Mouse (Mus musculus) MEL (cell line): ENCODE data around the gene Lrrfip1. TPM values are rescaled to one million over a fixed set of nuclear protein-coding genes. Genes with fewer than 3 reads are reported as not detected.

Experiments
- DNase-seq: peaks from one replicate; pipeline ENCODE4 v3.0.0; 2011; ENCODE audit warnings: low read depth, low spot score
- H3K27ac ChIP-seq: 2 replicates; pipeline ENCODE4 v1.5.1; 2012; ENCODE audit warnings: low read depth, mild to moderate bottlenecking, control low read depth, low read length, moderate library complexity; ENCODE audit not compliant: control insufficient read depth
- H3K27me3 ChIP-seq, 2 experiments: fragments of 150-350 bp in 1 of 2; sonication (generic) in 1 of 2; 2 replicates each; pipeline ENCODE4 v1.6.1; 2012; ENCODE audit warnings: low read length in 2 of 2, mild to moderate bottlenecking in 2 of 2, improper control_type of control experiment in 1 of 2, moderate library complexity in 1 of 2; ENCODE audit not compliant: insufficient read depth in 2 of 2, control insufficient read depth in 1 of 2
- H3K36me3 ChIP-seq, 2 experiments: 2 replicates each; pipeline ENCODE4 v1.6.1; 2012 to 2014; ENCODE audit warnings: low read length in 2 of 2, improper control_type of control experiment in 1 of 2, inconsistent platforms in 1 of 2, mild to moderate bottlenecking in 1 of 2; ENCODE audit not compliant: insufficient read depth in 2 of 2, control insufficient read depth in 1 of 2
- H3K4me1 ChIP-seq, 2 experiments: fragments of 150-350 bp in 1 of 2; sonication (generic) in 1 of 2; 2 replicates each; pipeline ENCODE4 v1.6.1; 2012; ENCODE audit warnings: low read length in 2 of 2, improper control_type of control experiment in 1 of 2, mild to moderate bottlenecking in 1 of 2; ENCODE audit not compliant: insufficient read depth in 2 of 2, control insufficient read depth in 1 of 2
- H3K4me3 ChIP-seq, 2 experiments: fragments of 150-350 bp in 1 of 2; sonication (generic) in 1 of 2; 2 replicates each; pipeline ENCODE4 v1.5.1; 2012; ENCODE audit warnings: low read depth in 2 of 2, low read length in 2 of 2, mild to moderate bottlenecking in 2 of 2, moderate library complexity in 2 of 2, control low read depth in 1 of 2, improper control_type of control experiment in 1 of 2; ENCODE audit not compliant: control insufficient read depth in 1 of 2, insufficient read depth in 1 of 2
- H3K79me2 ChIP-seq: 2 replicates; pipeline ENCODE4 v1.6.1; 2012; ENCODE audit warnings: mild to moderate bottlenecking, low read length, moderate library complexity; ENCODE audit not compliant: control insufficient read depth, poor library complexity, insufficient read depth
- H3K9ac ChIP-seq: 2 replicates; pipeline ENCODE4 v1.6.1; 2012; ENCODE audit warnings: low read depth, mild to moderate bottlenecking, control low read depth, low read length, moderate library complexity; ENCODE audit not compliant: control insufficient read depth, poor library complexity, severe bottlenecking
- H3K9me3 ChIP-seq: fragments of 150-350 bp; sonication (generic); replicated peaks from 2 replicates; pipeline ENCODE4 v1.6.1; 2012; ENCODE audit warnings: mild to moderate bottlenecking, low read length, improper control_type of control experiment, moderate library complexity; ENCODE audit not compliant: insufficient read depth
- CHD1 ChIP-seq: IDR thresholded peaks from 2 replicates; pipeline ENCODE4 v1.6.1; 2012; ENCODE audit warnings: low read depth, mild to moderate bottlenecking, inconsistent platforms, low read length, improper control_type of control experiment
- CTCF ChIP-seq, 3 experiments: IDR thresholded peaks in 2 of 3; conservative IDR thresholded peaks in 1 of 3; 2 replicates each; pipeline ENCODE4 v1.5.1; 2011 to 2012; ENCODE audit warnings: low read length in 3 of 3, low read depth in 2 of 3, mild to moderate bottlenecking in 2 of 3, improper control_type of control experiment in 1 of 3, inconsistent platforms in 1 of 3, mixed read lengths in 1 of 3, moderate library complexity in 1 of 3; ENCODE audit not compliant: control insufficient read depth in 1 of 3, insufficient read depth in 1 of 3, poor library complexity in 1 of 3, severe bottlenecking in 1 of 3
- ETS1 ChIP-seq: IDR thresholded peaks from 2 replicates; pipeline ENCODE4 v1.6.1; 2012; ENCODE audit warnings: low read depth, mild to moderate bottlenecking, inconsistent platforms, low read length, improper control_type of control experiment, moderate library complexity
- GATA1 ChIP-seq: IDR thresholded peaks from 2 replicates; pipeline ENCODE4 v1.6.1; 2011; ENCODE audit warnings: low read depth, low read length, improper control_type of control experiment
- KAT2A ChIP-seq: conservative IDR thresholded peaks from 2 replicates; pipeline ENCODE4 v1.6.1; 2012; ENCODE audit warnings: low read depth, low read length, improper control_type of control experiment, inconsistent platforms
- MAFK ChIP-seq: IDR thresholded peaks from 2 replicates; pipeline ENCODE4 v1.6.1; 2011; ENCODE audit warnings: low read depth, mild to moderate bottlenecking, low read length, improper control_type of control experiment, borderline replicate concordance
- MYB ChIP-seq: IDR thresholded peaks from 2 replicates; pipeline ENCODE4 v1.6.1; 2011; ENCODE audit warnings: mild to moderate bottlenecking, low read depth, low read length, improper control_type of control experiment
- MYC ChIP-seq: IDR thresholded peaks from 2 replicates; pipeline ENCODE4 v1.6.1; 2011; ENCODE audit warnings: low read depth, mild to moderate bottlenecking, low read length, improper control_type of control experiment, moderate library complexity
- NELFE ChIP-seq: IDR thresholded peaks from 2 replicates; pipeline ENCODE4 v1.6.1; 2011; ENCODE audit warnings: low read depth, low read length, improper control_type of control experiment
- RCOR1 ChIP-seq: IDR thresholded peaks from 2 replicates; pipeline ENCODE4 v1.6.1; 2012; ENCODE audit warnings: low read depth, mild to moderate bottlenecking, inconsistent platforms, low read length, improper control_type of control experiment
- SMC3 ChIP-seq: IDR thresholded peaks from 2 replicates; pipeline ENCODE4 v1.6.1; 2011; ENCODE audit warnings: low read depth, low read length, improper control_type of control experiment
- TCF12 ChIP-seq: IDR thresholded peaks from 2 replicates; pipeline ENCODE4 v1.6.1; 2014; ENCODE audit warnings: low read depth, mild to moderate bottlenecking, inconsistent platforms, low read length, improper control_type of control experiment, moderate library complexity
- UBTF ChIP-seq: IDR thresholded peaks from 2 replicates; pipeline ENCODE4 v1.6.1; 2012; ENCODE audit warnings: low read depth, mild to moderate bottlenecking, inconsistent platforms, low read length, improper control_type of control experiment, moderate library complexity, borderline replicate concordance; ENCODE audit not compliant: insufficient read depth
- ZMIZ1 ChIP-seq: IDR thresholded peaks from 2 replicates; pipeline ENCODE4 v1.6.1; 2012; ENCODE audit warnings: low read depth, mild to moderate bottlenecking, inconsistent platforms, low read length, improper control_type of control experiment, moderate library complexity
- ZNF384 ChIP-seq: IDR thresholded peaks from 2 replicates; pipeline ENCODE4 v1.6.1; 2012; ENCODE audit warnings: low read depth, mild to moderate bottlenecking, inconsistent platforms, low read length, improper control_type of control experiment
- polyA plus RNA-seq, 2 experiments: library from polyadenylated mRNA; stranded (reverse) in 1 of 2; unstranded in 1 of 2; fragments of >175 nt in 1 of 2; fragments of >200 nt in 1 of 2; gene quantifications; 2 replicates each; pipeline versions ENCODE4 v1.2.1 to v1.2.4; 2012; ENCODE audit warnings: low replicate concordance in 2 of 2, low read depth in 1 of 2; ENCODE audit not compliant: insufficient read length in 2 of 2, insufficient read depth in 1 of 2, missing spikeins in 1 of 2
- total RNA-seq: library from RNA; depleted of rRNA; stranded (reverse); fragments of 300-350 nt; gene quantifications from 2 replicates; pipeline ENCODE4 v1.2.3, GENCODE M21; 2012

Lrrfip1 gene
- total and polyA plus RNA-seq, 3 experiments, result 12.9 to 15.4 TPM; not detected in 1

GRCm38 (mm10) chr1:91151509-91151908 is 153.0 kb downstream of the Lrrfip1 start:
- Histone ChIP-seq H3K4me1 (peaks cover 0 to 8% of the 10 kb centered on the region in 2 experiments; a peak in 1 of 4 replicates), H3K36me3 (peaks cover 0 to 3% of the 10 kb centered on the region in 2 experiments; a peak in 1 of 4 replicates), H3K9ac (no peak overlapping the region), H3K4me3 (no peak overlapping the region), H3K27ac (no peak overlapping the region), H3K9me3 (no peaks in the 10 kb centered on the region), H3K27me3 (no peaks in the 10 kb centered on the region; a peak in 1 of 4 replicates), H3K79me2 (no peaks in the 10 kb centered on the region)
- DNase-seq, result no peak
- TF ChIP-seq ZMIZ1, result no peak
- no peak for TF ChIP-seq ZNF384
- no peak for TF ChIP-seq ETS1
- no peak for TF ChIP-seq NELFE
- TF ChIP-seq MYC, result no peak
- TF ChIP-seq MYB, result no peak
- no peak for TF ChIP-seq UBTF

GRCm38 (mm10) chr1:91166798-91167197 is 168.3 kb downstream of the Lrrfip1 start:
- H3K9me3 ChIP-seq, result no peaks in the 10 kb centered on the region
- H3K36me3 ChIP-seq, result no peaks in the 10 kb centered on the region
- TF ChIP-seq MYB (no peak), GATA1 (no peak)
- no peaks in the 10 kb centered on the region for H3K79me2 ChIP-seq
- no peaks in the 10 kb centered on the region for H3K4me1 ChIP-seq
- H3K4me3 ChIP-seq, result no peak overlapping the region
- peaks cover 4 to 7% of the 10 kb centered on the region in 2 experiments for H3K27me3 ChIP-seq
- DNase-seq, result no peak
- no peak overlapping the region for H3K27ac ChIP-seq
- no peak overlapping the region for H3K9ac ChIP-seq

- no peak for DNase-seq
These were observed 170.6 kb downstream of the Lrrfip1 start for GRCm38 (mm10) chr1:91169157-91169556.

More at GRCm38 (mm10) chr1:91169157-91169556, 170.6 kb downstream of the Lrrfip1 start:
- Histone ChIP-seq H3K27me3 (0 out of 4 replicates have a peak, but pooled peaks cover 0 to 2% of the 10 kb centered on the region in 2 experiments), H3K36me3 (no peaks in the 10 kb centered on the region), H3K9me3 (no peaks in the 10 kb centered on the region), H3K4me3 (no peak overlapping the region), H3K79me2 (no peaks in the 10 kb centered on the region), H3K4me1 (no peaks in the 10 kb centered on the region; a peak in 1 of 4 replicates), H3K27ac (no peak overlapping the region), H3K9ac (no peak overlapping the region)
- TF ChIP-seq SMC3 (no peak), GATA1 (no peak), RCOR1 (no peak), MAFK (no peak), CTCF (IDR thresholded peaks at IDR 0.05 in 2 of 3, conservative IDR thresholded peaks at IDR 0.05 in 1 of 3; ENCODE audit: control insufficient read depth in 1 of 3, insufficient read depth in 1 of 3, low read depth in 2 of 3, low read length in 3 of 3, poor library complexity in 1 of 3, severe bottlenecking in 1 of 3) (no peak), CHD1 (no peak), KAT2A (no peak), TCF12 (no peak)
